Mouse (Mus musculus): ENCODE results near the gene Hoxa3. TPM values are rescaled to one million over a fixed set of nuclear protein-coding genes. Genes with fewer than 3 reads are reported as not detected.

Gene Hoxa3
- polyA plus RNA-seq (2012; ENCODE audit: insufficient read depth, insufficient read length, missing spikeins) = 4.7 and 5.4 TPM in 2 replicates

DNA sequence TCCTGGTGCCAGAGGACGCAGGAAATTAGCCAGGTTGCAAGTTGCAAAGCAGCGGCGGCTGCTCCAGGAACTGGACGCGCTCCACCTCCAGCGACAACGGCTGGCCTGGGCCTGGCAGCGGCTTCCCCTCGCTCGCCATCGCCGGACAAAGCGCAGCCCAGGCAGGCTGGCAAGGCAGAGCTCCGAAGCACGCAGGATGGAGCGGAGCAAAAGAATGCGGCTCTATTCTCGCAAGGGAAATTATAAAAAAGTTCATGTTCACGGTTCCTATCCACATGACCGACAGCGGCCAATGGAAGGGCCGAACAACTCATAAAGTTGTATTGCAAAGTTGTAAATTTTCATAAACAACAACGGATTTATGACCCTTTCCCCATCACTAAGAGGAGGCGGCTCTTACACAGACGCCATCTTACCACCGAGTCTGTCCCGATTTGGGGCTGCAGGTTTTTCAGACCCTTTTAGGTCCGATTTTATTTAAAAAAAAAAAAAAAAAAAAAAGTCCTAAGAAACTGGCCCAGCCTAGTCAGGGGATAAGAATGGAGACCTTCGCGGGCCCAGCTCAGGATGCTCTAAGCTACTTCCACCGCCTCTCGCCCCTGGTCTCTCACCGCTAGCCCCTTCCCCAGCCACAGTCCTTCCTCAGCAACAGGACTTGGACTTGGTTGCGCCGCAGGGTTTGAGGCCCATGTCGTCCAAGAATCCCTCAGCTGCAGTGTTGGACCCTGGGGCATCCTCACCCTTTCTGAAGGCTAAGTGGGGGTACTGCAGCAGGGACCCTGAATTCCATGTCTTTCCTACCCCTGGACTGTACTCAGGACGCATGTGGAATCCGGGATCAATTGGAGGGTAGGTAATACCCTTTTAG lies at the start of gene Hoxa3, which contains the start of gene Gm28308:
Gene Hoxa3 (minus strand): TSS at position 218 of the 868 bp plus-strand sequence.
Gene Gm28308 (minus strand): TSS at position 221 of the 868 bp plus-strand sequence.
- H3K4me1 ChIP-seq (ENCODE audit: control insufficient read depth, insufficient read depth, insufficient read length, low read length) = peaks cover 7% of the 10 kb centered on the region; the same call in 1 of the 2 replicates
- H3K4me3 ChIP-seq (ENCODE audit: insufficient read depth, low read depth, low read length) = peak within 1 kb of the TSS; percentile 76
- peak within 1 kb of the TSS; percentile 85 for H3K27ac ChIP-seq (replicated peaks; ENCODE audit: low read depth, low read length)

DNA sequence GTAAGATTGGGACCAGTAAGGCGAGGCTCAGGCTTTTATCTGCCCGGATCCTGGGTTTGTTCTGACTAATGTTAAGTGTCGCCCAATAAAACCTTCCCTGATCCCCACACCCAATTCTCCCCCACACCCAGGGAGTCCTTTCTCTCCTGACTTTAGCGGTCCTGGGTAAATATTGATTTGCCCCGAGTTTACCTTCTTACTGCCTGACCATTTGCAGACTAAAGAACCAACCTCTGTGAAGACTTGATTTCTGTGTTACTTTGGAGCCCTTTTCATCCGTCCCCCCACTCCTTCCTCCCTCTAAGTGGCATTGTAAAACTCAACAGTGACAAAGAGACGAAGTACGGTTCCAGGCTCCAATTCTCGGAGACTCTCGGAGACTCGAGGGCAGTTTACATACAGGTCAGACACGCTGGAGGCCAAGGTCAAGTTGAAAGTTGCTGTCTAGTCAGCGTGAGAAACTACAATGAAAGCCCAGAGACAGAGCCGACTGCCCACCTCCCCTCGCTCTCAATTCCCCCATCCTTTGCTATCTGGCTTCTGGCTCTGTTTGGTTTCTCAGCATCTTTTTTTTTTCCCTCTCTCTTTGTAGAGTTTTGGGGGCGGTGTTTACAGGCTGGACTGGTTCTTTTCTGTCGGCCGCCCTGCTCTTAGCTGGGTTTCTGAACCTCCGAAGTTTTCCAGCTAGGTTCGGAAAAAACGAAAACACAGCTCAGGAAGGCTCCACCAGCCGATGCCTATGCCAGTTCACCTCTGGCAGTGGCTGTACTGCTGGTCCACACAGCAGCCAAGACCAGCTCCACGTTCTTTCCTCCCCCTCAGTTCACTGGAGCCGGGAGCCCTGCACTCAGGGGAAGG lies 49.6 kb upstream of the Hoxa3 start:
- Histone ChIP-seq H3K27ac (replicated peaks; ENCODE audit: low read depth, low read length) (no peak overlapping the region), H3K4me3 (ENCODE audit: insufficient read depth, low read depth, low read length) (no peak overlapping the region), H3K4me1 (ENCODE audit: control insufficient read depth, insufficient read depth, insufficient read length, low read length) (no peaks in the 10 kb centered on the region)

DNA sequence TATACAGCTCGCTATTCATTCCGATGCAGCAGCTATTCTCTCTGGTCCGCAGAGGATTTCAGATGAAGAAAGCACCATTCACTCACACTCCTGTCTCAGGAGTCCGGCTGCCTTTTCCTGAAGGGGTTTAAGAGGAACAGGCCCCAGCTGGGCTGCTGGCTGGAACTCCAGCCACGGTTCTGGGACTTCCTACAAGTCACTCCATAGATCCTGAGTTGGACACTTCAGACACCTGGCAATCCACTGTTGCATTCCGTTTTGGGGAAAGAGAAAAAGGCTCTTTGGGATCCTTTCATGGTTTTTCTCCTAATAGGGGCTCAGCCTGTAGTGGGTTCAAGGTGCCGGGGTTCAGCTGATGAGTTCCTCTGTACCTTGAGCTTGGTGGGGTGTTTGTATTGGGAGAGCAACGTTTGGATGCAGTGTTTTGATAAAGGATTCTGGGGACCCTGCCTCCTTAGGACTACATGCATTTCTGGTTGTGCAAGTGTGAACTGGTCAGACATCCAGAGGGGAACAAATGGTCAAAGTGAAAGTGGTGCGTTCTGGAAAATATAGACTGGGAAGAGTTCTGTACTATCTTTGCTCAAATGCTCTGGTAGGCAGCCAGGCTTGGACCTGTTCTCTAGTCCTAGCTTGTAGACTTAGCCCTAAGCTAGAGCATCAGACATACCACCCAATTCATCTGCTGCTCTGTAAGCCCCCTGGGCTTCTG lies 48.8 kb upstream of the Hoxa3 start:
- H3K27ac ChIP-seq (replicated peaks; ENCODE audit: low read depth, low read length) = no peak overlapping the region
- no peak overlapping the region for H3K4me3 ChIP-seq (ENCODE audit: insufficient read depth, low read depth, low read length)
- no peaks in the 10 kb centered on the region for H3K4me1 ChIP-seq (ENCODE audit: control insufficient read depth, insufficient read depth, insufficient read length, low read length)

DNA sequence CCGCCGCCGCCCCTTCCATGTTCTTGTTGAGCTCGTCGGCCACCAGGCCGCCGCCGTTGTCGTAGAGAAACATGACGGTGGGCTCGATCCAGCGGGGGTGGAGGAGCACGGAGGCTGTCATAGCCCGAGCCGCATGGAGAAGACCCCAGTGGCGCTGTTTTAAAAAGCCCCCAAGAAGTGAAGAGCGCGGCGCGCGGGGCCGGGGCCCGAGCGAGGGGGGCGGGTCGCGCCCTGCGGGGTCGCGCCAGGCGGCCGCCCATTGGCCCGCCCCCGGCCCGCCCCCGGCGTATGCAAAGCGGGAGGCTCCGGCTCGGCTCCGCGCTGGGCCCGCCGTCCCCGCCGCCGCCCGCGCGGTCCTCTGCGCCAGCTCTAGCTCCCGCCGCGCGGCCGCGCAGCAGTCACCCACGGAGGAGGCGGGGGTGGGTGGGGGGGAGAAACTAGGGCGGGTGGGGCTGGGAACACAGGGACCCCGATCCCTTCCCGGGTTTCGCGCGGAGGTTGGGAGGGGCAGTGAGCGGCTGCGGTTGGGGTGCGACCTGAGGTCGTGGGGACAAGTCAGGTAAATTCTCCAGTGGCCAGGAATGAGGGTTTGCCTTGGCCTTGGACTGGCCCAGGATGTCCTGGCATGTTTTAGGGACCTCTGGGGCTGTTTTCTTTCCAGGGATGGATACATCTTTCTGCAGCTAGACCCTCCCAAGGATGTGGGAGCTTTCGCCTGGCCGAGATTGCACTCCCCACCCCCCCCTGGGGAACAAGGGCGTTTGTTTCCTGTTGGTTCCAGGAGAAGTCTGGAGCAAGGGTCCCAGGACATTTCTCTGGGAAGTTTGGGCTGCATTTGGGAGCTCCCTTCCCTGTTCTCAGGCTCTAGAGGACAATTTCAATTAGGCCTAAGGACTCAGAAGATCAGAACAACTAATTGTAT lies 47.8 kb upstream of the Hoxa3 start, which contains the start of gene Hoxa13:
Gene Hoxa13 (minus strand): TSS at position 227 of the 922 bp plus-strand sequence.
- Histone ChIP-seq H3K27ac (replicated peaks; ENCODE audit: low read depth, low read length) (no peak within 1 kb of the TSS), H3K4me1 (ENCODE audit: control insufficient read depth, insufficient read depth, insufficient read length, low read length) (no peaks in the 10 kb centered on the region), H3K4me3 (ENCODE audit: insufficient read depth, low read depth, low read length) (peak within 1 kb of the TSS; percentile 38)

DNA sequence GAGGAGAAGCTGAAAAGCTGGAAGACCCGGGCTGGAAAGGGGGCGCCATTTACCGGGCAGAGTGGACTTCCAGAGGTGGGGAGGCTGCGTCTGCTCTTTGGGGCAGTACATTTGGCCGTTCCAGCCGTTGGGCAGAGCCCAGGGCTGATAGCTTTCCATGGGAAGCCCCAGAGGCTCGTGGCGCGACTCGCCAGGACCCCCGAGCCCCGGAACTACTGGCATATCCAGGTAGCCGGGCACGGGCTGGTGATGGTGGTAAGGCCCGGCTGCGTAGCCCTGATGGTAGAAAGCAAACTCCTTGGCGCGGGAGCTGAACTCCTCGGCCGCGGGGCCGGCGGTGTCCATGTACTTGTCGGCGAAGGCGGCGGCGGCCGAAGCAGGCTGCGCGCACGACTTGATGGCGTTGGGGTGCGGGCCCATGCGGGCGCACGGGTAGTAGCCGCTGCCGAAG lies 46.7 kb upstream of the Hoxa3 start:
- H3K4me1 ChIP-seq (ENCODE audit: control insufficient read depth, insufficient read depth, insufficient read length, low read length) = no peaks in the 10 kb centered on the region

DNA sequence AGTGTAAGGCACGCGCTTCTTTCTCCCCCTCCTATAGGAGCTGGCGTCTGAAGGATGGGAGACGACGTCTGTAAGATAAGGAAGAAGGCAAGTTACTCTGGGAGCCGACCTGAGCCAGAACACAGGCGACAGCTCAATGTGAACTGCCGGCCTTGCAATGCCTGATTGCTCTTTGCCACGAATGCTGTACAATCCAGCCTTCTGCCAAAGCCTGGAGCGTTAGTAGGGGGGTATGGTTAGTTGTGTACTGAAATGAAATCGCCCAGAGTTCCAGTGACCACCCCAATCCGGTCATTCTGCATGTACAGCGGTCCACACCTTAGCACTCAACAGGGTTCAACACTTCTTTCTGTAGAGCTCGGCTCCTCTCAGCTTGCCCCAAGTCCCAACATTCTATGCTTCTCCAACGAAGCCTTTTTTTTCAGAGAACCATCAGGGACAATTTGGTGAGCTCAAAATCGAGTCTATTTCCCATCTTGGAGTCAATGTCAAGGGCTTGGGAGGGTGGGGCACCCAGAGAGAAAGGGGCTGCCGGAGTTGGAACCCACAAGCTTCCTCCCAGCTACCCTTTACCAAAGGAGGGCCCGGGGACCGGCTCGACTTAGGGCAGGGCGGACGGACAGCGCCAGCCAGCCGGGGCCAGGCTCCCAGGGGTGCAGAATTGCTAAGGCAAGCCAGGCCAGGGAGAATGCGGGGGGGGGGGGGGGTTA lies 46.1 kb upstream of the Hoxa3 start:
- H3K27ac ChIP-seq (replicated peaks; ENCODE audit: low read depth, low read length) = no peak overlapping the region
- no peak overlapping the region for H3K4me3 ChIP-seq (ENCODE audit: insufficient read depth, low read depth, low read length)
- no peaks in the 10 kb centered on the region for H3K4me1 ChIP-seq (ENCODE audit: control insufficient read depth, insufficient read depth, insufficient read length, low read length)

More for the DNA sequence above, 46.7 kb upstream of the Hoxa3 start:
- H3K27ac ChIP-seq (replicated peaks; ENCODE audit: low read depth, low read length) = no peak overlapping the region
- H3K4me3 ChIP-seq (ENCODE audit: insufficient read depth, low read depth, low read length) = peak overlapping the region; percentile 20; the same call in 1 of the 2 replicates

DNA sequence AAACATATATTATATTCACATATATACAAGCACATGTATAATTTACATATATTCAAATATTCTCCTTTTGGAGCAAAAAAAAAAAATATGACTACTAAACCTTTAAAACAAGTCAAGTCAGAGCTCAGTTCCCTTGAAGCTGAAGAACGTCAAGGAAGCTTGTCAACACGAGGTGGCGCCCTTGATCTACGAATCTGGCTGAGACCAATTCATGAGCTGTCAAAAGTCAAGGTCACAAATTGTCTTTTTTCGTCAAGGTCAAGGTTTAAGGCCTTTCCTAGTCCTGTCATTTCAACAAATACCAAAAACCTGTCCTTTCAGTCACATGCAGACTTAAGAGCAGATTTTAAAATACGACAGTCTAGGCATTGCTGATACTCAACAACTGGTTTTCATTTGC lies 43.8 kb upstream of the Hoxa3 start:
- no peaks in the 10 kb centered on the region for H3K4me1 ChIP-seq (ENCODE audit: control insufficient read depth, insufficient read depth, insufficient read length, low read length)
- H3K4me3 ChIP-seq (ENCODE audit: insufficient read depth, low read depth, low read length) = no peak overlapping the region
- no peak overlapping the region for H3K27ac ChIP-seq (replicated peaks; ENCODE audit: low read depth, low read length)

DNA sequence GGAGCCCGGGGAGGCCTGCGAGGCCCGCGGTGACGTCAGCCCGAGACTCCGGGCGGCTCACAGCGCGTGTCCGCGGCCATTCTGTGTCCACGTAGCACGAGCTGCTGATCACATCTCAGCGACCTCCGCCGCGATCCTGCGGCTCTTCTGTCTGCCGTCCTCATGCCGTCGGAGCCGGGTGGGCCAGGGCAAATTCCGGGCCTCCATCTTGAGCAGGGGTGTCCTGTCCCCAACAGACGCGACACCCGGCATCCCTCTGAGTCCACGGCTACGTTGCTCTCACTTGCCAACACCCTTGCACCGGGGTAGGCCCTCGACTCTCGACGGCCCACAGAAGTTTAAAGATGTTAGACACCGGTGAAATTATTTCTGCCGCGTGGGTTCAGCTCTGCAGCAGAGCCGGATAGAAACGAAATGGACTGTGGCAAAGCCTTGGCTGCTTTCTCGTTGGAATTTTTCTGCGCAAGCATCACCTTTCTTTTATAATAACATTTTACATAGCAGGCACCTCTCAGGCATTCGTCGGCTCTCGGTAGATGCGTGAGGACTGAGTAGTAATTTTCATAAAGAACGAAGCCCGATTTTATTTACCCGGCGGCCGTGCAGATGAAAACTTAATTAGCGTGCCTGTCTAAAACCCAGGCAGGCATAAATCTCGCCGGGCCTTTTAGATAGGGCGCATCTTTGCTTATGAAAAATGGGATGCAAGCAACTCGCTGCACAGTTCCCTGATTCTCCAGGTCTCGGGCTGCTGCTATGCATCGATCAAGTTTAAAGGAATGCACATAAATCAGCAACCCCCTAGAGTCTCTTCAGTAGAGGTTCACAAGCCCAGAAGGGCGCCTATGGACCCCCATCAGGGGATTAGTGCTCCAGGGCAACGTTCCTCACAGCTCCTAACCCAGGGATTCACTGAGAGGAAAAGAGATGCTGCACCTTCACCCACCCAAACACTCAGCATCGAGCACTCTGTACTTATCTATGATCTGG lies 40.7 kb upstream of the Hoxa3 start:
- H3K4me3 ChIP-seq (ENCODE audit: insufficient read depth, low read depth, low read length) = no peak overlapping the region
- no peak overlapping the region for H3K27ac ChIP-seq (replicated peaks; ENCODE audit: low read depth, low read length)
- no peaks in the 10 kb centered on the region for H3K4me1 ChIP-seq (ENCODE audit: control insufficient read depth, insufficient read depth, insufficient read length, low read length)

DNA sequence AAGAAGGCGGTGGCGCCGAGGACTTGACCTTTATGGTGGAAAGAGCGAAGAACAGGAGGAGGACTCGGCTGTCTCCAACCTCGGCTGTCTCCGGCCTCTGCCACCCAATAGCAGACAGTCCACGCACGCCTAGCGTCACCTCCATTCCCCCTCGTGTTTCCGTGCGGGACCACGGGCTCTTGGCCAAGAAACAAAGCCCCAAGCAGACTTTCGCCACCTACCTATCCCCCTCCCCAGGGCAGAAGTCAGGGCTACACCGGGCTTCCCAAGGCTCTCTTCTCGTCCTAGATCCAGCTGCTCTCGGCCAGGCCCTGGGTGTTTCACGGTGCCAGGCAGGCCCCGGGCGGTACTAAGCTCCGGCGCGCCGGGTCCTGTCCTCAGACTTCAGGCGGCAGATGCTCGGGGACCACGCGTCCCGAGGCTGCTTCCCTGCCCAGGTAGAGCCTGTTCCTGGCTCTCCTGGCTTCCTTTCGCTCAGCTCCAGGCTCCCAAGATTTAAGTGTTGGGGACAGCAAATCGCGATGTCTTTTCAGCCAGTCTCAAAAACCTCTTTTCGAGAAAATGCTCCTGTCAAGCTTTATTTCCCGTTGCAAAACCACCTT lies 39.7 kb upstream of the Hoxa3 start:
- H3K27ac ChIP-seq (replicated peaks; ENCODE audit: low read depth, low read length) = no peak overlapping the region
- H3K4me1 ChIP-seq (ENCODE audit: control insufficient read depth, insufficient read depth, insufficient read length, low read length) = no peaks in the 10 kb centered on the region
- H3K4me3 ChIP-seq (ENCODE audit: insufficient read depth, low read depth, low read length) = no peak overlapping the region

DNA sequence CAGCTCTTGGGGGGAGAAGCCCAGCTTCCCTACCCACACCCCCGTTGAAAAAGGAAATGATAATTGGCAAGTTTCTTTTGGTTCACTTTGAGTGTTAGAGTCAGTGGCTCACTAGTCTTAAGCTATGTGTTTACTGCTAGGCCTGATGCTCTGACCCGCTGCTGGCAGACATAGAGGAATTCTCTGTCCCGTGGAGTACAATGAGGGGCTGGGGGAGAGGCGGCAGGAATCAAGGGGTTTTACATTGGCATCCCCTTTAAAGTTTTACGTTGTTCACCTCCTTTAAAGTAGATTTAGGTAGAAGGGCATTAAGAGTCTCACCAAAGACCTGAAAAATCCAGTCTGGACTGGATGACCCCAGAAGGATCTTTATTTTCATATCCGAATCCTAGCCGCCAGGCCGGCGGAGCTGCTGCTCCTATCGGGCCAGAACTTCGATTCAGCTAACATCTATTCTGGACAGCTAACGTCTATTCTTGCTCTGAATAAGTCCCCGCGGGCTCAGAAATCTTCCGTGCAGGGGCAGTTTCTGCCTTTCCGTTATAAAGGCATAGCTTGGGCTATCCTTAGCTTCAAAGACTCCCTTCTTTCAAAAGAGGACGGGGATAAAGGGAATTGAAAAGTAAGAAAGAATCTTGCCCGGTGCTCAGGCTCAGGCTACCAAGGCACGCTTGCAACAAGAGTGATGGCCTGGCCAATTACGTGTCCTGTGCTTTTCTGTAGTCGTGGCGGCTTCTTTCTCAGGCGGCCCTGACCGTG lies 39.1 kb upstream of the Hoxa3 start:
- no peak overlapping the region for H3K27ac ChIP-seq (replicated peaks; ENCODE audit: low read depth, low read length)
- H3K4me1 ChIP-seq (ENCODE audit: control insufficient read depth, insufficient read depth, insufficient read length, low read length) = no peaks in the 10 kb centered on the region
- H3K4me3 ChIP-seq (ENCODE audit: insufficient read depth, low read depth, low read length) = no peak overlapping the region

DNA sequence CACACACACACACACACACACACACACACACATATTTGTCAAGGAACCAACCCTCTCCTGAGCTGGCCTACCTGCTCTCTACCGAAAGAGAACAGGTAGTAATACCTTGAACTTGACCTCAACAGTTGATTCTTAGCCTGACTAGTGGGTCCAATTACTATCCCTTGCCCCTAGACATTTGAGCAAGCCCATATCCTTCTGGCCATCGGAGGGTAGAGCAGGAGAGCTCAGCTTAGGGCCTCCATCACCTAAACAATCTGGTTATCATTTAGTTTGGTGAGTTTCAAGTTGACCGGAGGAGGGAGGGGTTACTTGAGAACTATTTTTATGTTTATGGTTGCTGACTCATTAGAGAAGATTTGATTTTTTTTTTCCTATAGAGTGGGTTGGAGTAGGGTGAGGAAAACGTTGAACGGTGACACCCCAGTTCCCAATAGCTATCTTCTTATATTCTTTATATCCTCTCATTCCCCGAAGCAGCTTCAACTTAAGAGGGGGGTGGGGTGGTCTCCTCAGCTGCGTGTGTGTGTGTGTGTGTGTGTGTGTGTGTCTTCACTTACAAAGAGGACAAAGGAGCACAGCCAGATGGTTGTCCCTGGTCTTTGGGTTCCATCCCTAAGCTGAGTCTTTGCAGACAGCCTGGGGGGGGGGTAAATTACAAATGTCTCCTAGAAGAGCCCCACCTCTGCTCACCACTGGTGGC lies 38.2 kb upstream of the Hoxa3 start:
- Histone ChIP-seq H3K4me3 (ENCODE audit: insufficient read depth, low read depth, low read length) (no peak overlapping the region), H3K27ac (replicated peaks; ENCODE audit: low read depth, low read length) (no peak overlapping the region), H3K4me1 (ENCODE audit: control insufficient read depth, insufficient read depth, insufficient read length, low read length) (no peaks in the 10 kb centered on the region)
